Mouse (Mus musculus): ENCODE results near the gene Trim8. TPM values are rescaled to one million over a fixed set of nuclear protein-coding genes. Genes with fewer than 3 reads are reported as not detected.

Trim8 gene
- polyA plus RNA-seq, 1 experiment from 2014 or later = 7.9 TPM

GRCm38 (mm10) chr19:46455556-46455955 is 45.9 kb upstream of the Trim8 start:
- Histone ChIP-seq H3K27ac (ENCODE audit: low read depth) (peak overlapping the region; percentile 96), H3K36me3 (replicated peaks; ENCODE audit: insufficient read depth, low read length) (peaks cover 7% of the 10 kb centered on the region), H3K27me3 (ENCODE audit: insufficient read depth, low read length) (no peaks in the 10 kb centered on the region), H3K4me2 (ENCODE audit: low read depth, low read length) (peak overlapping the region; percentile 62), H3K4me1 (ENCODE audit: insufficient read depth) (peaks cover 65% of the 10 kb centered on the region), H3K4me3 (ENCODE audit: low read depth, low read length) (no peak overlapping the region), H3K9me3 (ENCODE audit: low read length) (no peaks in the 10 kb centered on the region), H3K9ac (replicated peaks) (peak overlapping the region; percentile 60)
- WGBS (ENCODE audit: insufficient replicate concordance) = 58% methylated on average over 8 of the region's 8 CpGs
- no peak for TF ChIP-seq EP300 (IDR thresholded peaks at IDR 0.05; ENCODE audit: low read depth)
- TF ChIP-seq CTCF (IDR thresholded peaks at IDR 0.05; ENCODE audit: low read depth) = no peak
- DNase-seq (no peak), ATAC-seq (no peak)

- no peak for ATAC-seq
- Histone ChIP-seq H3K27ac (ENCODE audit: low read depth) (peak overlapping the region; percentile 96), H3K4me2 (ENCODE audit: low read depth, low read length) (peak overlapping the region; percentile 62), H3K4me1 (ENCODE audit: insufficient read depth) (peaks cover 65% of the 10 kb centered on the region), H3K9me3 (ENCODE audit: low read length) (no peaks in the 10 kb centered on the region), H3K27me3 (ENCODE audit: insufficient read depth, low read length) (no peaks in the 10 kb centered on the region), H3K36me3 (replicated peaks; ENCODE audit: insufficient read depth, low read length) (peaks cover 6% of the 10 kb centered on the region), H3K4me3 (ENCODE audit: low read depth, low read length) (no peak overlapping the region), H3K9ac (replicated peaks) (peak overlapping the region; percentile 60; the same call in 1 of the 2 replicates)
- no peak for TF ChIP-seq EP300 (IDR thresholded peaks at IDR 0.05; ENCODE audit: low read depth)
- no peak for TF ChIP-seq CTCF (IDR thresholded peaks at IDR 0.05; ENCODE audit: low read depth)
- no peak for DNase-seq
- WGBS (ENCODE audit: insufficient replicate concordance) = 51% methylated on average over 5 of the region's 5 CpGs
Observed at GRCm38 (mm10) chr19:46456018-46456735, 45.3 kb upstream of the Trim8 start.

- H3K9ac ChIP-seq (replicated peaks) = no peak overlapping the region
- H3K36me3 ChIP-seq (replicated peaks; ENCODE audit: insufficient read depth, low read length) = peaks cover 3% of the 10 kb centered on the region
- H3K4me1 ChIP-seq (ENCODE audit: insufficient read depth) = peaks cover 61% of the 10 kb centered on the region
- WGBS (ENCODE audit: insufficient replicate concordance) = 76% methylated on average over 5 of the region's 5 CpGs
- ATAC-seq (no peak), DNase-seq (no peak)
- peak overlapping the region; percentile 95 for H3K27ac ChIP-seq (ENCODE audit: low read depth)
- H3K4me2 ChIP-seq (ENCODE audit: low read depth, low read length) = no peak overlapping the region
- no peaks in the 10 kb centered on the region for H3K9me3 ChIP-seq (ENCODE audit: low read length)
- no peak for TF ChIP-seq EP300 (IDR thresholded peaks at IDR 0.05; ENCODE audit: low read depth)
- no peak for TF ChIP-seq CTCF (IDR thresholded peaks at IDR 0.05; ENCODE audit: low read depth)
- no peaks in the 10 kb centered on the region for H3K27me3 ChIP-seq (ENCODE audit: insufficient read depth, low read length)
- no peak overlapping the region for H3K4me3 ChIP-seq (ENCODE audit: low read depth, low read length)
Observed at GRCm38 (mm10) chr19:46457798-46458197, 43.7 kb upstream of the Trim8 start.

- no peaks in the 10 kb centered on the region for H3K9me3 ChIP-seq (ENCODE audit: low read length)
- peak overlapping the region; percentile 95 for H3K27ac ChIP-seq (ENCODE audit: low read depth)
- H3K4me3 ChIP-seq (ENCODE audit: low read depth, low read length) = no peak overlapping the region
- ATAC-seq (peak; percentile 74), DNase-seq (peak; percentile 62)
- H3K4me1 ChIP-seq (ENCODE audit: insufficient read depth) = peaks cover 49% of the 10 kb centered on the region
- no peaks in the 10 kb centered on the region for H3K36me3 ChIP-seq (replicated peaks; ENCODE audit: insufficient read depth, low read length)
- 42% methylated on average over 10 of the region's 10 CpGs for WGBS (ENCODE audit: insufficient replicate concordance)
- no peaks in the 10 kb centered on the region for H3K27me3 ChIP-seq (ENCODE audit: insufficient read depth, low read length)
- H3K9ac ChIP-seq (replicated peaks) = no peak overlapping the region
- TF ChIP-seq CTCF (IDR thresholded peaks at IDR 0.05; ENCODE audit: low read depth) (no peak), EP300 (IDR thresholded peaks at IDR 0.05; ENCODE audit: low read depth) (peak; percentile 76)
- no peak overlapping the region for H3K4me2 ChIP-seq (ENCODE audit: low read depth, low read length)
Observed at GRCm38 (mm10) chr19:46459256-46459655, 42.2 kb upstream of the Trim8 start.

GRCm38 (mm10) chr19:46459889-46460288 is 41.6 kb upstream of the Trim8 start:
- H3K9ac ChIP-seq (replicated peaks) = 0 out of 2 replicates have a peak overlapping the region, but pooled peaks have one; percentile 39
- H3K4me1 ChIP-seq (ENCODE audit: insufficient read depth) = peaks cover 44% of the 10 kb centered on the region
- peak overlapping the region; percentile 95 for H3K27ac ChIP-seq (ENCODE audit: low read depth)
- no peak for DNase-seq
- H3K27me3 ChIP-seq (ENCODE audit: insufficient read depth, low read length) = no peaks in the 10 kb centered on the region
- no peak overlapping the region for H3K4me3 ChIP-seq (ENCODE audit: low read depth, low read length)
- H3K4me2 ChIP-seq (ENCODE audit: low read depth, low read length) = no peak overlapping the region
- H3K9me3 ChIP-seq (ENCODE audit: low read length) = no peaks in the 10 kb centered on the region
- TF ChIP-seq CTCF (IDR thresholded peaks at IDR 0.05; ENCODE audit: low read depth) (no peak), EP300 (IDR thresholded peaks at IDR 0.05; ENCODE audit: low read depth) (no peak)
- H3K36me3 ChIP-seq (replicated peaks; ENCODE audit: insufficient read depth, low read length) = no peaks in the 10 kb centered on the region
- no peak for ATAC-seq
- WGBS (ENCODE audit: insufficient replicate concordance) = 83% methylated on average over 2 of the region's 2 CpGs

GRCm38 (mm10) chr19:46462574-46462973 is 38.9 kb upstream of the Trim8 start:
- Histone ChIP-seq H3K27me3 (ENCODE audit: insufficient read depth, low read length) (no peaks in the 10 kb centered on the region), H3K27ac (ENCODE audit: low read depth) (peak overlapping the region; percentile 64), H3K4me2 (ENCODE audit: low read depth, low read length) (peak overlapping the region; percentile 47), H3K4me1 (ENCODE audit: insufficient read depth) (peaks cover 44% of the 10 kb centered on the region), H3K9ac (replicated peaks) (no peak overlapping the region), H3K4me3 (ENCODE audit: low read depth, low read length) (no peak overlapping the region), H3K36me3 (replicated peaks; ENCODE audit: insufficient read depth, low read length) (no peaks in the 10 kb centered on the region), H3K9me3 (ENCODE audit: low read length) (no peaks in the 10 kb centered on the region)
- DNase-seq = no peak
- WGBS (ENCODE audit: insufficient replicate concordance) = 75% methylated on average over 3 of the region's 3 CpGs
- ATAC-seq = peak; percentile 40
- TF ChIP-seq CTCF (IDR thresholded peaks at IDR 0.05; ENCODE audit: low read depth) (no peak), EP300 (IDR thresholded peaks at IDR 0.05; ENCODE audit: low read depth) (no peak)

Data from liver, postnatal 0 days (tissue).